Mouse (Mus musculus) forebrain, embryonic 12.5 days (tissue): Measurements from ENCODE around the gene Dst. TPM values are rescaled to one million over a fixed set of nuclear protein-coding genes. Genes with fewer than 3 reads are reported as not detected.

Experiments
- ATAC-seq: fragments of 200-750 bp; cut with Nextera tagmentation; 2 replicates; pipeline ENCODE4 v1.8.0; 2017; ENCODE audit warnings: moderate TSS enrichment; ENCODE audit not compliant: low FRiP score
- H3K27ac ChIP-seq: fragments of 300-500 bp; sonication (generic); 2 replicates; pipeline ENCODE4 v1.5.1; 2016; ENCODE audit warnings: mild to moderate bottlenecking
- H3K27me3 ChIP-seq: fragments of 300-500 bp; sonication (generic); 2 replicates; pipeline ENCODE4 v1.6.1; 2016; ENCODE audit warnings: mild to moderate bottlenecking
- H3K36me3 ChIP-seq: fragments of 300-500 bp; sonication (generic); replicated peaks from 2 replicates; pipeline ENCODE4 v1.6.1; 2016; ENCODE audit warnings: mild to moderate bottlenecking
- H3K4me1 ChIP-seq: fragments of 300-500 bp; sonication (generic); 2 replicates; pipeline ENCODE4 v1.6.1; 2016
- H3K4me2 ChIP-seq: fragments of 300-500 bp; sonication (generic); 2 replicates; pipeline ENCODE4 v1.6.1; 2016; ENCODE audit warnings: mild to moderate bottlenecking, moderate library complexity
- H3K4me3 ChIP-seq: fragments of 300-500 bp; sonication (generic); replicated peaks from 2 replicates; pipeline ENCODE4 v1.5.1; 2016; ENCODE audit warnings: mild to moderate bottlenecking
- H3K9ac ChIP-seq: fragments of 300-500 bp; sonication (generic); 2 replicates; pipeline ENCODE4 v1.6.1; 2016; ENCODE audit warnings: mild to moderate bottlenecking
- H3K9me3 ChIP-seq: fragments of 300-500 bp; sonication (generic); 2 replicates; pipeline ENCODE4 v1.6.1; 2016
- WGBS: fragments of 180-500 bp; shearing (Covaris S2); methylation state at CpG from one replicate; pipeline ENCODE4 v1.1.7; 2016; 5-methylcytosine and 5-hydroxymethylcytosine counted together
- polyA plus RNA-seq: library from polyadenylated mRNA; unstranded; fragments of >200 nt; fragmentation: Nextera tagmentation; extraction: Ambion mirVana; gene quantifications from 2 replicates; pipeline ENCODE4 v1.2.1, GENCODE M21; 2016

The Dst gene
- polyA plus RNA-seq, 1 experiment from 2014 or later = 30.8 TPM

DNA sequence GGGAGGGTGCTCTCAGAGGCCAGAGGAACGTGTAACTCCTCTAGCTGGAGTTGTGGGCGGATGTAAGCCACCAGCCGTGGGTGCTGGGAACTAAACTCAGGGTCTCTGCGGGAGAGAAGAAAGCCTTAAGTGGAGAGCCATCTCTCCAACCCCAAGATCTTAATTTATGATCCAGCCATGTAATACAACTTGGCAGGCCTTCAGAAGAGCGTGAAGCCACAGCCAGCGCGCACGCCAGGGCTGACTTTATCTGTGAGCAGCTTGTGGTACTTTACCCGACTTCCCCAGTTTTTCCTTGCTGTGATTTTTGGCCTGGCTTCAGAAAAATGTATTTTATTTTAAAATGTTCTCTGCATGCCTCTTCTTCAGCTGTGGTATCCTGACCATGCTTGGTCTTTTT, 377.0 kb downstream of the Dst start:
- H3K27me3 ChIP-seq = no peaks in the 10 kb centered on the region
- H3K9me3 ChIP-seq = no peaks in the 10 kb centered on the region
- ATAC-seq = no peak
- peaks cover 44% of the 10 kb centered on the region for H3K36me3 ChIP-seq
- H3K27ac ChIP-seq = no peak overlapping the region
- no peaks in the 10 kb centered on the region for H3K4me1 ChIP-seq
- 94% methylated on average over 9 of the region's 9 CpGs for WGBS
- no peak overlapping the region for H3K4me3 ChIP-seq
- no peak overlapping the region for H3K9ac ChIP-seq
- H3K4me2 ChIP-seq = no peak overlapping the region

DNA sequence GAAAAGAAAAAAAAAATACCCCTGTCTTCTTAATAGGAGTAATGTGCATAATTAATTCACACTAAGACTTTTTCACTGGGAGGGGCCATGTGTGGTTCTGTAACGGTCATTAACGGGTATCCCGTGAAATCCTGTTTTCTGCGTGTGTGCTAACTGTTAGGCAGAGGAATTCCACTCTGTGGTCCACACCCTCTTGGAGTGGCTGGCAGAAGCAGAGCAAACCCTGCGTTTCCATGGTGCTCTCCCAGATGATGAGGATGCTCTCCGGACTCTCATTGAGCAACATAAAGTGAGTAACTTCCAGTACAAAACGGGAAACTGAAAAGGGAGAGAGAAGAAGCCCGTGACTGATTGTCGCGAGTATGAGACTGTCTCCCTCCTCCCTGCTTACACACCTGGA, 379.7 kb downstream of the Dst start:
- Histone ChIP-seq H3K27me3 (no peaks in the 10 kb centered on the region), H3K4me3 (no peak overlapping the region), H3K4me2 (no peak overlapping the region), H3K9ac (no peak overlapping the region), H3K27ac (no peak overlapping the region), H3K36me3 (peaks cover 54% of the 10 kb centered on the region), H3K4me1 (no peaks in the 10 kb centered on the region), H3K9me3 (no peaks in the 10 kb centered on the region; the same call in 1 of the 2 replicates)
- WGBS = 89% methylated on average over 10 of the region's 10 CpGs
- no peak for ATAC-seq

DNA sequence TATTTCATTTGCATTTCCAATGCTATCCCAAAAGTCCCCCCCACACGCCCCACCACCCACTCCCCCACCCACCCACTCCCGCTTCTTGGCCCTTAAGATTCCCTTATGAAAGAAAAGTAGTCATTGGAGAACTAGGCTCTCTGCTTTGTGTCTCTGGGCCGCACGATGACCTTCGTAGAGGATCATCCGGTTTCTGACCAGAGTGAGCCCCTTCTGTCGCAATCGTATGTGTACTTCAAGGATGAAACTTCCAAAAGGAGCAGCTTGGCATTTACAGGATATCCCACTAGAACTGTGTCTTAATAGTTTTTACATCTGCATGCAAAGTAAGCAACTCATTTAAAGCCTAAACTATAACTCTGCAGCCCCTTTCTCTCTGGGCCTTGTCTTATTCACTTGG, 380.2 kb downstream of the Dst start:
- Histone ChIP-seq H3K4me2 (no peak overlapping the region), H3K4me3 (no peak overlapping the region), H3K9ac (no peak overlapping the region), H3K27me3 (no peaks in the 10 kb centered on the region), H3K4me1 (no peaks in the 10 kb centered on the region), H3K27ac (no peak overlapping the region), H3K9me3 (no peaks in the 10 kb centered on the region; the same call in 1 of the 2 replicates), H3K36me3 (peaks cover 57% of the 10 kb centered on the region)
- WGBS = 89% methylated on average over 8 of the region's 8 CpGs
- ATAC-seq = no peak

DNA sequence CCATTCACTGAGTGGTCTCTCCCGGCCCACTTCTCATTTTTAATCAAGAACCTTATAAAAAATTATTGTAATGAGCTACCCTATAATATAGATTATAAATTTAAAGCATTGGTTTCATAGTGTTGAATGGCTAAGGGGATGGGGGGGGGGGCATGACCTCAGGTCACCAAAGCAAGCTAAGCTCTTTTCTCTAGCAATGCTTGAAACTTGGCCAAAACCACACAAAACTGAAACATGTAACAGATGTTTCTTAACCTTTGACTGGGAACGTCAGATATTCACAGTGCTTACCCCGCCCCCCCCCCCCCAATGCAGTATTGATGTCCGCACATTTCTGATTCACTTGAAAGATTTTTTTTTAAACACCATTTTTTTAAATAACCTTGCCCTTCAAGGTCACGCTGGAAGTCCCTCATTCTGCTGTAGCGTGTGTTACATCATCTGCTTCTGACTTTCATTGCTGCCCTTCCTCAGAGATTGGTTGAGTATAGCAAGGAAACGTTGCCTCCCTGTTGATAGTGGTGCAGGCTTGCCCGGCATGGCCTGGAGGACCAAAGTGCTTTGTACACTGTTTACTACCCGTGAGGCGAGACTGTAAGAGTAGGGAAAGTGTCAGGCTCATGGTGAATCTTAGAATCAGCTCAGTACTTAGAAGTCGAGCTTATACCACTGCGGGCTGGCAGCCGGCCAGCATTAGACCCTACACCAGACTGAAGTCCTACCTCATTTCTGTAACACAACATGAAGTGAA, 380.9 kb downstream of the Dst start:
- peaks cover 63% of the 10 kb centered on the region for H3K36me3 ChIP-seq
- no peaks in the 10 kb centered on the region for H3K27me3 ChIP-seq
- no peaks in the 10 kb centered on the region for H3K4me1 ChIP-seq
- 89% methylated on average over 13 of the region's 13 CpGs for WGBS
- H3K27ac ChIP-seq = no peak overlapping the region
- no peak overlapping the region for H3K4me3 ChIP-seq
- H3K9me3 ChIP-seq = no peaks in the 10 kb centered on the region; the same call in 1 of the 2 replicates
- no peak for ATAC-seq
- H3K9ac ChIP-seq = no peak overlapping the region
- H3K4me2 ChIP-seq = no peak overlapping the region

DNA sequence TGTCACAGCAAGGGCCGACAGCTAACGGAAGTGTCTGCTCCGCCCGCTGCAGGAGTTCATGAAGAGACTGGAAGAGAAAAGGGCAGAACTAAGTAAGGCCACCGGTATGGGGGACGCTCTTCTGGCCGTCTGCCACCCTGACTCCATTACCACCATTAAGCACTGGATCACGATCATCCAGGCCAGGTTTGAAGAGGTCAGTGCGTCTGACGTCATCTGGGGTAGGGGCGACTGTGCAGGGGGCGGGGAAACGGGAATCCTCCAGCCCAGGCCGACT, 381.4 kb downstream of the Dst start:
- WGBS = 90% methylated on average over 14 of the region's 14 CpGs
- no peak for ATAC-seq

DNA sequence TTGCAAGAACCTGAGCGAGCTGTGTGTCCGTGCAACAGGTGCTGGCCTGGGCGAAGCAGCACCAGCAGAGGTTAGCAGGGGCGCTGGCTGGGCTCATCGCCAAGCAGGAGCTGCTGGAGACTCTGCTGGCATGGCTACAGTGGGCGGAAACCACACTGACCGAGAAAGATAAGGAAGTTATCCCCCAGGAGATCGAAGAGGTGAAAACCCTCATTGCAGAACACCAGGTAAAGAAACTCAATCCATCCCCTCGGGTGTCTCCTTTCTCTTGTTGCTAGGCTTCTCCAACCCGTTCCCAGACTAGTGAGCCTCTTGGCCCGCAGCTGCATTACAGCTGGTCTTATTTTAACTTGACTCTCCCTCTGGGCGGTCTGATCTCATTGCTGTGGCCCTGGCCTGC, 382.3 kb downstream of the Dst start:
- Histone ChIP-seq H3K4me2 (no peak overlapping the region), H3K27ac (no peak overlapping the region), H3K9me3 (no peaks in the 10 kb centered on the region; the same call in 1 of the 2 replicates), H3K9ac (no peak overlapping the region), H3K4me3 (no peak overlapping the region), H3K36me3 (peaks cover 75% of the 10 kb centered on the region), H3K4me1 (no peaks in the 10 kb centered on the region), H3K27me3 (no peaks in the 10 kb centered on the region)
- WGBS = 91% methylated on average over 12 of the region's 12 CpGs
- ATAC-seq = no peak

More for the DNA sequence above, 381.4 kb downstream of the Dst start:
- Histone ChIP-seq H3K9me3 (no peaks in the 10 kb centered on the region; the same call in 1 of the 2 replicates), H3K4me1 (no peaks in the 10 kb centered on the region), H3K27me3 (no peaks in the 10 kb centered on the region), H3K27ac (no peak overlapping the region), H3K4me2 (no peak overlapping the region), H3K9ac (no peak overlapping the region), H3K4me3 (no peak overlapping the region), H3K36me3 (peaks cover 69% of the 10 kb centered on the region)

DNA sequence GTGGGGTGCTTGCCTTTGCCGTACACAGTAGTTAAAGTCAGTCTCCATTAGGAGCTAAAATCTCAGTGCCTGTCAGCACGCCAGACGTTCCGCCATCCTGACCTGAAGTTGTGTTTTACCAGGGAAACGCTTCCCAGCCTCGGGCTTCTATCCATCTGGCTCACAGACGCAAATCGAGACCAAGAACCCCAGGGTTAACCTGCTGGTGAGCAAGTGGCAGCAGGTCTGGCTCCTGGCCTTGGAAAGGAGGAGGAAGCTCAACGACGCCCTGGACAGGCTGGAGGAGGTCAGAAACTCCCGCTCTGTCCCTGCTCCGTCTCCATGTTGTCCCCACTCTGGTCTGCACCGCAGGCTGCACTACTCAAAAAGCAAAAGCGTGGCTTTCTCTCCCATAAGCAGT, 385.2 kb downstream of the Dst start:
- Histone ChIP-seq H3K9me3 (no peaks in the 10 kb centered on the region; the same call in 1 of the 2 replicates), H3K27ac (no peak overlapping the region), H3K36me3 (peaks cover 74% of the 10 kb centered on the region), H3K27me3 (no peaks in the 10 kb centered on the region), H3K4me1 (no peaks in the 10 kb centered on the region), H3K9ac (no peak overlapping the region), H3K4me3 (no peak overlapping the region), H3K4me2 (no peak overlapping the region)
- WGBS = 92% methylated on average over 14 of the region's 14 CpGs
- no peak for ATAC-seq

DNA sequence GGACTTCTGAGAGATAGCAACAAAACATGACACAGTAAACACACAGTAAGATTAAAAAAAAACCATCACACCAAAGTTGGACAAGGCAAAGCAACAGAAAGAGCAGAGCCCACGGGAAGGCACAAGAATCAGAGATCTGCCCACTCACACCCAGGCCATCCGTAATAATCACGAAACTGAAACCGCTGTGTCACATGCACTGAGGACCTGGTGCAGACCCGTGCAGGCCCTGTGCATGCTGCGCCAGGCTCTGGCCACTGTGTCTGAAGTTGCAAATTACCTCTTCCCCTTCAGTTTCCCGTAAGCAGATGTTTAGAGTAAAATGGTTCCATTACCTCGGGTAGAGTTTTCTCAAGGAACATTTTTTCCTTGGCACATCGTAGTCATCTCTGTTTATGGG, 389.6 kb downstream of the Dst start:
- Histone ChIP-seq H3K4me2 (no peak overlapping the region), H3K4me3 (no peak overlapping the region), H3K27ac (no peak overlapping the region), H3K9me3 (no peaks in the 10 kb centered on the region), H3K9ac (no peak overlapping the region), H3K27me3 (no peaks in the 10 kb centered on the region), H3K36me3 (peaks cover 47% of the 10 kb centered on the region), H3K4me1 (peaks cover 4% of the 10 kb centered on the region; the same call in 1 of the 2 replicates)
- WGBS = 89% methylated on average over 9 of the region's 9 CpGs
- ATAC-seq = no peak

DNA sequence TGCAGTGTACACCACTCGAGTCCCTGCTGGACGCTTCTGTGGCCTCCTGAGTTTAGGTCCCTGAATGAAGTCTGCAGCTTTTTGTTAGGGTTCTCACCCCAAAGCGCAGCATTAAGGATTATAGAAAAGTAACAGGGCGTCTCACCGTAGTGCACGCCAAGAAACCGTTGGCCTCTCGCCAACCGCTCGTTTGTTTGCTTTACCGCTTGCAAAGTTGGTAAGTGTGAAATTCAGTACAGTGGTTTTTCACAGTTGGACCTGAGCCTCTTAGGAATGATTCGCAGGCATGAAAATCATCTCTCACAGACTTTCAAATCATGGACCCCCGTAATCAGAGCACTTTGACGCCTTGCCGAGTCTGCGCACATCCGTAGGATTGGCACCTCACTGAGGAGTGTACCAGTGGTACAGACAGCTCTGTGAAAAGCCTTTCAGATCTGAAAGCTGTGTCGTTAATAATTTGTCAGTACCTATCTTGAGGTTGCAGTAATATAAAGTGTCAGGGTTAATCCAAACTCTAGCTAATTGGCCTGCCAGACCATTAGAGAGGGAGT, 390.7 kb downstream of the Dst start:
- H3K36me3 ChIP-seq = peaks cover 47% of the 10 kb centered on the region
- H3K9ac ChIP-seq = no peak overlapping the region
- H3K27me3 ChIP-seq = no peaks in the 10 kb centered on the region
- H3K27ac ChIP-seq = peak overlapping the region; percentile 47
- peaks cover 4% of the 10 kb centered on the region; the same call in 1 of the 2 replicates for H3K4me1 ChIP-seq
- peak; percentile 66; the same call in 1 of the 2 replicates for ATAC-seq
- no peaks in the 10 kb centered on the region for H3K9me3 ChIP-seq
- 64% methylated on average over 18 of the region's 18 CpGs for WGBS
- no peak overlapping the region for H3K4me3 ChIP-seq
- peak overlapping the region; percentile 21; the same call in 1 of the 2 replicates for H3K4me2 ChIP-seq

DNA sequence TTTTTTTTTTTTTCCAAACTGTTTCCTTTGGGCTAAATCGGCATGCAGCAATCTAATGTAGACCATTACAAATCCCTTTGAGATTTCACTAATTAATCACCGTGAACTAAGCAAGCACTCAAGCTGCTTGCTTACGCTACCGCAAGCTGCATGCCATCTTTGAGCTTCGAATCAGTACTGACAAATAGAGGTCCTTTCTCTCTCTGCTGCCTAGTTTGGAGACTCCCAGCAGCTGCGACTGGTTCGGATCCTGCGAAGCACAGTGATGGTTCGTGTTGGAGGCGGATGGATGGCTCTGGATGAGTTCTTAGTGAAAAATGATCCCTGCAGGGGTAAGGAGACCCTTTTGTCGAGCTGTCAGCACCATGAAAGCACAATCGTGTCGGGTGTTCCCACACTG, 391.5 kb downstream of the Dst start:
- Histone ChIP-seq H3K9ac (no peak overlapping the region), H3K4me3 (no peak overlapping the region), H3K27ac (peak overlapping the region; percentile 58), H3K27me3 (no peaks in the 10 kb centered on the region), H3K4me2 (no peak overlapping the region), H3K4me1 (peaks cover 4% of the 10 kb centered on the region; the same call in 1 of the 2 replicates), H3K9me3 (no peaks in the 10 kb centered on the region), H3K36me3 (peaks cover 41% of the 10 kb centered on the region)
- ATAC-seq = no peak
- WGBS = 55% methylated on average over 13 of the region's 13 CpGs

DNA sequence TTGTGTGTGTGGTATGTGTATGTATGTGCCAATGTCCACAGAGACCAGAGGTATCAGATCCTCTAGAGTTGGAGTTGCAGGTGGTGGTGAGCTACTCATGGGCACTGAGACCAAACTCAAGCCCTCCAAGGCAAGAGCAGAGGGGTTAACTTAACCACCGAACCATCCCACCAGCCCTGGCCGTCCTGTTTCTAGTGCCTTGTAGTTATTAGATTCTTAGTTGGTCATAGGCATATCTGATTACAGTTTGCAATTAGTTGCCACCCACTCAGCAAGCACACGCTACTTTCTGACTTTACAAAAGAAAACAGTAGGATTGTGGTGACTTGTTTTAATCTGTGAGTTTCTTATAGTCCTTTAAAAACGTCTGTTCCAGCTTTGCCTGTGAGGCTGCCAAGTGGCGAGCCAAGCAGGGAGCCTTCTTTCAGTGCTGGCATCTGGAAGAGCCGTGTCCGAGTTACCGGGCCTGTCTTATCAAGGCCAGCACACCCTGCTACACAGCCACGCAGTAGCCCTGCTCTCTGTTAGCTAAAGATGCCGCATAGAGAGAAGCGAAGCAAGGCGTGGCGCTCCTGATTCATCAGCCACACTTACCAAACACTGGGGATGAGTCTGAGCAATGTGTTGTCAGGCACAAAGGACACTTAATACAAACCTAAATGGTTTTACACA, 392.4 kb downstream of the Dst start:
- Histone ChIP-seq H3K9ac (no peak overlapping the region), H3K27ac (no peak overlapping the region), H3K9me3 (no peaks in the 10 kb centered on the region), H3K27me3 (no peaks in the 10 kb centered on the region), H3K4me1 (peaks cover 4% of the 10 kb centered on the region; the same call in 1 of the 2 replicates), H3K4me3 (no peak overlapping the region), H3K36me3 (peaks cover 32% of the 10 kb centered on the region), H3K4me2 (no peak overlapping the region)
- WGBS = 92% methylated on average over 13 of the region's 13 CpGs
- ATAC-seq = no peak

DNA sequence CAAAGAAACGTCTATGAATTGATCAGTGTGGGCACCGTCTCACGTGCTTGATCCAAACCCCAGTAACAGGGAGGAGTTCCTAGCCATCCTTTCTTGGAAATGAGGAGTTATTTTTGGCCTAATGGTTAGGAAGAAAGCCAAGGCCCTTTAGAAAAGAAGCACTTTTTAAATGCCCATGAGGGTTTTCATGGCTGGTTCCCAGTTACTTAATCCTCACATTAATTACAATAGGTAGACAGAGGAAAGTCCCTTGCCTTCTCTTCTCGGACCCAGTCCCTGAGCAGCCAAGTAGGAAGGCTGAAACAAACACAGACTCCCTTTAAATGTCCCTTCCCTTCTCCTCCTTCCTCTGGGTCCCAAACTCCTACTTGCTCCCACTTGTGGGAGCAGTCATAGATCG, 396.2 kb downstream of the Dst start:
- H3K36me3 ChIP-seq = peaks cover 36% of the 10 kb centered on the region

More for the DNA sequence above, 396.2 kb downstream of the Dst start:
- Histone ChIP-seq H3K9me3 (no peaks in the 10 kb centered on the region), H3K4me3 (no peak overlapping the region), H3K4me1 (peaks cover 4% of the 10 kb centered on the region; the same call in 1 of the 2 replicates), H3K9ac (no peak overlapping the region), H3K27ac (no peak overlapping the region), H3K4me2 (no peak overlapping the region), H3K27me3 (no peaks in the 10 kb centered on the region)
- no peak for ATAC-seq
- 73% methylated on average over 5 of the region's 5 CpGs for WGBS
